Mouse (Mus musculus): ENCODE measurements around the gene Slc41a2.
"Not testable (repeated sequence)": the region's sequence is repeated elsewhere in the genome, so short reads cannot be mapped to it uniquely, and the experiment has no call there.

Slc41a2 gene

GRCm38 (mm10) chr10:83351779-83352178 lies 14.1 kb upstream of the Slc41a2 start:
- DNase-seq = not testable (repeated sequence)

GRCm38 (mm10) chr10:83350689-83351088 lies 13.0 kb upstream of the Slc41a2 start:
- peak; percentile 37 to 59 for DNase-seq

- no peak for DNase-seq
Observed at GRCm38 (mm10) chr10:83347494-83347893, 9.8 kb upstream of the Slc41a2 start.

- DNase-seq = no peak
Observed at GRCm38 (mm10) chr10:83346359-83346736, 8.7 kb upstream of the Slc41a2 start.

GRCm38 (mm10) chr10:83345693-83346358 lies 8.1 kb upstream of the Slc41a2 start:
- DNase-seq = no peak

DNA sequence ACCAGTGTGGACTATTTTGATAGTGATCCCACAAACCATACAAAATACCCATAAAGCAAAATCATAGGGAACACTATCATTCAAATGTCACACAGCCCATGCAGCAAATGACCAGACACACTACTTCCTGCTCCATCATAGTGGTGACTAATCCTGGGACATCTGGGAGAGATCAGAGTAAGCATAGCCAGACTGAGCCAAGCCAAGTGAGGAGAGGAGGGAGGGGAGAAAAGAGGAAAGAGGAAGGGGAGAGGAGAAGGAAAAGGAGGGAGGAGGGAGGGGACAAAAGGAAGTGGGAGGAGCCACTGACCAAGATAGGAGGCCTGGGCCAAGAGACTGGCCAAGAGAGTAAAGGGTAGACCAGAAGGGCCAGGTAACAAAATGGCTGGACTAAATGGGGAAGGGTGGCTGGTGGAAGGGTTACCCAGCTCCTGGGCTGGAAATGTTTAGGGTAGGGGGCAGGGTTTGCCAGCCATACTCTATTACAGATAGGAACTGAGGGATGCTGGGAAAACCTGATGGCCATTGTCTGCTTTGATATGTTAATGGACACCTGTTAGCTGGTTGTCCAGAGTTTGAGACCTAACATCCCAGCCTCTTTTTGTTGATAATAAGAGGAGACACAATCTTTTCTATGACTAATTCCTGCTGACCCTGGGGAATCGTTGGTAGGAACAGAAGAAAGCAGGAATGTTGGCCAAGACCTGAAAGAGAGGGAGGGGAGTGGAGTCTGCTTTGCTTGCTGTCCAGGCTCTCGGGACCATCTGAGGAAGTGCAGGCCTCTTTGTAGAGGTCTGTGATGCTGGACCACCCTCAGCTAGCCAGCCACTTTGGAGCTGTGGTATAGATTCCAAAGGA lies 6.4 kb upstream of the Slc41a2 start:
- no peak for DNase-seq

- DNase-seq = no peak
Observed at GRCm38 (mm10) chr10:83343171-83343570, 5.5 kb upstream of the Slc41a2 start.

DNA sequence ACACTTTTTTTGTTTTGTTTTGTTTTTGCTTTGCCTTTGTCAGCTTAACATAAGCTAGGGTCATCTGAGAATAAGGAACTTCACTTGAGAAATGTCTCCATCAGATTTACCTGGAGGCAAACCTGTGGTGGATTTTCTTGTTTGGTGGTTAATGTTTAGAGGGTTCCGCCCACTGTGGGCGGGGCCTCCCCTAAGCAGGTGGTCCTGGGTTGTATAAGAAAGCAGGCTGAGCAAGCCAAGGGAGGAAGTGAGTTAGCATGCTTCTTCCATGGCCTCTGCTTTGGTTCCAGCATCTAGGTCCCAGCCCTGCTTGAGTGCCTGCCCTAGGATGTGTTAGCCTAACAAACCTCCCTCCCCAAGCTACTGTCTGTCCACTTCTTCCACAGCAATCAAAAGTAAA lies 3.5 kb upstream of the Slc41a2 start:
- no peak for DNase-seq

DNA sequence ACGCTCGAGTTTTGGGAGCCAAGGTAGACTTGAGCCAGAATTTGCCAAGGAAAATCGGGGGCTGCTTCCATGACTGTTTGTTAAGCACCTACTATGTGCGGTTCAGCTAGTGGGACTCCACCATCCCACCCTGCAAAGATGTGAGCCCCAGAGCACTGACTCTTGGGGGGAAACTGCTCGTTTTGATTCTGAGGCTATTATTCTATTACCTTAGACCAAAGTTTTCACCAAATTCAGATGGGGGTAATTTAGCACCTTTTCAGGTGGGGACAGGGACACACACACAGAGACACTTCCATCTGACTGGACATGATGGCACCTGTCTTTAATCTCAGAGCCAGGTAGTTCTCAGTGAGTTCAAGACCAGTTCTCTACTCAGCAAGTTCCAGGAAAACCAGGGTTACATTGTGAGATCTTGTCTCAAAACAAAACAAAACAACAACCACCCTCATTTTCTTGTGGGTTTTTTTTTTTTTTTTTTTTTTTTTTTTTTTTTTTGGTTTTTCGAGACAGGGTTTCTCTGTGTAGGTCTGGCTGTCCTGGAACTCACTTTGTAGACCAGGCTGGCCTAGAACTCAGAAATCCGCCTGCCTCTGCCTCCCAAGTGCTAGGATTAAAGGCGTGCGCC lies 403 bp upstream of the Slc41a2 start:
- no peak for DNase-seq

GRCm38 (mm10) chr10:83336336-83336735 lies 1.3 kb downstream of the Slc41a2 start:
- no peak for DNase-seq

DNA sequence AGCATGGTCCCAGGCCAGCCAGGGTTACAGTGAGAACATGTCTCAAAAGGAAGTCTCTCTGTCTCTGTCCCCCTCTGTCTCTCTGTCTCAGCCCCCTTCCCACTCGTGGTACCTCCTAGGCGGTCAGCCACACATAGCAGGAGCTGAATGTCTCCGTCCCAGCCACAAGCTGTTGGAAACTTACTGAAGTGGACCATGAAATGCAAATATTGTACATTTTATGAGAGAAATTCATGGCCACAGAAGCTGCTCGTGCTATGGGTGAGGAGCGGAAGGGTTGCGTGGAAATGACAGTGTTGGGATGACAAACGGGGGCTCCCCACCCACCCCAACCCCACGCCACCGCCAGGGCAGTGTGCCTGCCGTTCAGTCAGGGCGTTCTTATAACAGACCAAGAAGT lies 5.1 kb downstream of the Slc41a2 start:
- no peak for DNase-seq

GRCm38 (mm10) chr10:83331811-83332210 lies 5.9 kb downstream of the Slc41a2 start:
- DNase-seq = no peak

DNA sequence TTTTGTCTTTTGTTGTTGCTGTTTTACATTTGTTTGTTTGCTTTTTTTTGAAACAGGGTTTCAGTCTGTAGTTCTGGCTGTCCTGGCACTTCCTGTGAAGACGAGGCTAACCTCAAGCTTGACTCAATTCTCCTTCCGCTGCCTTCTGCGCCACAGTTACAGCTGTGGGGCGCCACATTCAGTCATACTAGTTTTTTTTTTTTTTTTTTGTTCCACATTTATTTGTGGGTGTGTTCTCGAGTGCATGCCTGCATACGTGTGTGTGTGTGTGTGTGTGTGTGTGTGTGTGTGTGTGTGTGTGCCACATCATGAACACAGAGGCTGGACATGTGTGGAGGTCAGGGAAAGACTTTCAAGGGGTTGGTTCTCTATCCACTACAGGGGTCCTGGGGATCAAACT lies 7.3 kb downstream of the Slc41a2 start:
- no peak for DNase-seq

DNA sequence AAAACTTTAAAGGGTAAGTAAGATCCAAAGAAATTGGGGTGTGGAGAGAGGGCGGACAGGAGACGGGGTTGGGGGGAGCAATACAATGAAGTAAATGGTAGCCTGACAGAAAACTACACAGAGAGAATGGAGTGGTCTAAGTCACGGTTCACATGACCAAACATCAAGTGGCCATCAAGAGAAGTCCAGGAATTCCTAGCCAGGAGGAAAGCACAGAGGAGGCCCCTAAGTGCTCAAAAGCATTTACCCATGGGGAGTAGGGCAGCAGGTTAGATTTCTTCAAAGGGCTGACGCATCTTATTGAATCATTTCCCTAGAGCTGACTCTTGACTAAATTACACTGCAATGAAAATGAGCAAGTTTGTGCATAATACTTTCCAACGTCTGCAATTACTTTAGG lies 8.9 kb downstream of the Slc41a2 start:
- no peak for DNase-seq

- DNase-seq = peak; percentile 14 to 55
Observed at GRCm38 (mm10) chr10:83326648-83327285, 10.9 kb downstream of the Slc41a2 start.

- DNase-seq = no peak
Observed at GRCm38 (mm10) chr10:83325903-83326302, 11.8 kb downstream of the Slc41a2 start.

GRCm38 (mm10) chr10:83324871-83325270 lies 12.8 kb downstream of the Slc41a2 start:
- no peak for DNase-seq

DNA sequence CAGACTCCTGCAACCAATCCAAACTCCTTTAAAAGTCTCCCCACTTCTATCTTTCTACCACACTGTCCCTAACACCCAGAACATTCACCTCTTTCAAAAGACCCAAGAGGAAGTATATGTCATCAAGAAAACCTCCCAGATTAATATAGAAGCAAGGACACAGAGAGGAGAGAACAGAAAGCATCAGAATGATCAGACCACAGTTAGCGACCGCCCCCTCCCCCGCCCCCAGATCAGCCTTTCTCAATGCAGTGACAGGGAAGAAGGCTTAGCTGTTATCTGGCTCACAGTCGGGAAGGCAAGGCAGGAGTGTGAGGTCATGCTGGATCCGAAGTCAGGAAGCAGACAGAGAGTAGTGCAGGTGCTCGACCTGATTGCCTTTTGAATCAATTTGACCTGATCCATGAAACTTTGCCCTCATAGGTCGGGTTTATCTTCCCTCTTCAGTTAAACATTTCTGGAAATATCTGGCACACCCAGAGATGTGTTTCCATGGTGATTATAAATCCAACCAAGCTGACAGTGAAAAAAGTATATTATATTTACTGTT lies 15.1 kb downstream of the Slc41a2 start:
- peak; percentile 10 to 17 for DNase-seq

DNA sequence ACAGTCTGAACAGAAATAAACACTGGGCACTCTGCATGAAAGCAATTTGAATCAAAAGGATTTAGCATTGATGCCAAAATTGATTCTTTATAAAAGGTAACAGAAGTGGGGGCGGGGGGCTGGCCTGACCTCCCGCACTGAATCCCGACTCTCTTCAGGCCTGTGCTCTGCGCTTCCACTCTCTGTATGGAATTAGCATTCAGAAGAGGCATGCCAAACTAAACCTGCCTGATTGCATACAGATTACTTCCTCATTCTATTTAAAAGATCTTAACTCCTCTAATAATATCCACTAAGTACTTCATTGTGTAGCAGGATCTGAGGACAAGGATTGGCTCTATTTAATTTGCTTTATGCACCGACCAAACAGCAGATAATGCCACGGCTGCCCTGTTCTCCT lies 16.2 kb downstream of the Slc41a2 start:
- DNase-seq = no peak

DNA sequence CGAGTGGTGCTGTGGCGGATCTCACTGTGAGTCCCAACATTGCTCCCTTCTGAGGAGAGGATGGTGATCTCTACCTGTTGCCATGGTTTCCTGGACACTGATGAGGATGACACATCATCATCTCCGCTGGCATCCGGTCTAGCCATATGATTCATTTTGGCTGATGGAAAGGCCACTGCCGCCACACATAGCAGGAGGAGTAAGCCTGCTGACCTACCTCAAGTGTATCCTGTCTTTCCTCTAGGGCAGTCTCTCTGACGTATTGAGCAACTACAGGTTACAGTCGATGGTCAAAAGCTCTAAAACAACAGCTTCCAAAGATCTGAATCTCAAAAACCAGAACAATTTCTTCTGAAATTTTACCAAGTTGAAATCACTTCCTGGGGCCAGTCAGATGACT lies 16.8 kb downstream of the Slc41a2 start:
- no peak for DNase-seq

GRCm38 (mm10) chr10:83320396-83320795 lies 17.3 kb downstream of the Slc41a2 start:
- no peak for DNase-seq

DNA sequence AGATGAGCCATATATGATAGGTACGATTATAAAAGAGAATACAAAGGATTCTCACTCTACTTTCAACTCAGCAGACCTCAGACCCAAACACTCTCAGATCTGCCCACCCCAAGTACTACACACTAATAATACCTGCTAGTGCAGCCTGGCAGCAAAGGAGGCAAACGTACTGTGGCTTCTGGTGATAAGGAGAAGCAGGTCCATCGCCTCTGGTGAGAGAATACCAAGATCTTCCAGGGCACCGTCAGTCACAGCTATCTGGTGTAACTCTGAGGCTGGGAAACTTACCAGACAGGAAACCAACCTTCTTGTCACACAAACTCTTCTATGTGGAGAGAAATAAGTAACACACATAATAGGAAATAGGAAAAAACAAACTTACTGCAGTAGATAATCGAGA lies 24.6 kb downstream of the Slc41a2 start:
- no peak for DNase-seq

DNA sequence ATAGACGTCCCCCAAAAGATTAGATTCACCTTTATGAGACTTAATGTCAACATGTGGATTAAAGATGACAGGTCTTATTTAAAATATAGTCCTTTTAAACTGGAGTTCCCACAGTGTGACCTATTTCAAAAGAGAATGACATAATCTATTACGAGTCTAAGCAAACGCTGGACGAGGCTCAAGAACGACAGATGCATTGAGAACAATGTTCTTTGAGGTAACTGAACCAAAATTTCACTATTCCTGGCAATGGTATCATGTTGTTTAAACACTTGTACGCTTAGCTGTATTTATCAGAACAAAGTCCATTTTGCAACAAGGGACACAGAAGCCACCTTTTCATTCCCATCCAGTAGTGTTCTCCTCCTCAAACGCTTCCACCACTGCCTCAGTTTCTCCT lies 27.3 kb downstream of the Slc41a2 start:
- DNase-seq = no peak
